Mouse (Mus musculus) testis, adult 2 months (tissue): ENCODE results near the gene Col4a3bp. TPM values are rescaled to one million over a fixed set of nuclear protein-coding genes. Genes with fewer than 3 reads are reported as not detected.
"Not testable (repeated sequence)": the region's sequence is repeated elsewhere in the genome, so short reads cannot be mapped to it uniquely, and the experiment has no call there.

Experiments used
- H3K27ac ChIP-seq: fragments of 200-500 bp; 2 replicates; pipeline ENCODE4 v1.5.1; 2012; ENCODE audit warnings: low read depth, low read length; ENCODE audit not compliant: control insufficient read depth, insufficient read depth
- H3K27me3 ChIP-seq: fragments of 200-500 bp; 2 replicates; pipeline ENCODE4 v1.6.1; 2012; ENCODE audit warnings: mild to moderate bottlenecking, low read length, moderate library complexity; ENCODE audit not compliant: control insufficient read depth, insufficient read depth
- H3K36me3 ChIP-seq: fragments of 200-500 bp; 2 replicates; pipeline ENCODE4 v1.6.1; 2012; ENCODE audit warnings: mild to moderate bottlenecking, low read length; ENCODE audit not compliant: control insufficient read depth, insufficient read depth
- H3K4me1 ChIP-seq: fragments of 200-500 bp; 2 replicates; pipeline ENCODE4 v1.6.1; 2012; ENCODE audit warnings: low read length; ENCODE audit not compliant: control insufficient read depth, insufficient read depth
- H3K4me3 ChIP-seq: fragments of 200-500 bp; 2 replicates; pipeline ENCODE4 v1.5.1; 2012; ENCODE audit warnings: low read depth, mild to moderate bottlenecking, low read length, moderate library complexity, mixed read lengths; ENCODE audit not compliant: control insufficient read depth
- CTCF ChIP-seq: fragments of 200-500 bp; IDR thresholded peaks from 2 replicates; pipeline ENCODE4 v1.5.1; 2012; ENCODE audit warnings: low read depth, mild to moderate bottlenecking, inconsistent platforms, low read length, moderate library complexity; ENCODE audit not compliant: control insufficient read depth, insufficient read depth, insufficient replicate concordance
- POLR2A ChIP-seq: fragments of 200-500 bp; IDR thresholded peaks from 2 replicates; pipeline ENCODE4 v1.6.1; 2012; ENCODE audit warnings: low read depth, mild to moderate bottlenecking, inconsistent platforms, low read length, moderate library complexity; ENCODE audit not compliant: control insufficient read depth
- polyA plus RNA-seq: library from polyadenylated mRNA; depleted of rRNA; stranded (reverse); fragments of >200 nt; gene quantifications from 2 replicates; pipeline ENCODE4 v1.2.3, GENCODE M21; 2012

Col4a3bp gene
- polyA plus RNA-seq, 1 experiment = 59.6 TPM

DNA sequence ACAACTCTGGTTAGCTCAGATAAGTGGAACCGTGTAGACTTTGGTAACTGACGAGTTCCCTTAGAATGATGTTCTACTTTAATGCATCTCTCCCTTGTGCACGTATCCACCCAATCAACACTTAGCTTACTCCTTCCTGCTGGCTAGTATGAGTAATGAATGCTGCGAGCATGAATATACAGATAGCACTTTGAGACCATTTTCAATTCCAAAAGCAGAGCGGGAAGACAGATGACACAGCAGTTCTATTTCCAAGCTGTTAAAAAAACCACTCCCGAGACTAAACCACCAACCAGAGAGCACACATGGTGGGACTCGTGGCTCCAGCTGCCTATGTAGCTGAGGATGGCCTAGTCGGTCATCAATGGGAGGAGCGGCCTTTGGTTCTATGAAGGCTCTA, 110.6 kb downstream of the Col4a3bp start:
- H3K36me3 ChIP-seq = no peaks in the 10 kb centered on the region; the same call in none of the 2 replicates
- H3K4me3 ChIP-seq = no peak overlapping the region
- no peak overlapping the region for H3K27ac ChIP-seq
- H3K4me1 ChIP-seq = no peaks in the 10 kb centered on the region
- no peaks in the 10 kb centered on the region for H3K27me3 ChIP-seq
- TF ChIP-seq POLR2A (no peak), CTCF (no peak)

DNA sequence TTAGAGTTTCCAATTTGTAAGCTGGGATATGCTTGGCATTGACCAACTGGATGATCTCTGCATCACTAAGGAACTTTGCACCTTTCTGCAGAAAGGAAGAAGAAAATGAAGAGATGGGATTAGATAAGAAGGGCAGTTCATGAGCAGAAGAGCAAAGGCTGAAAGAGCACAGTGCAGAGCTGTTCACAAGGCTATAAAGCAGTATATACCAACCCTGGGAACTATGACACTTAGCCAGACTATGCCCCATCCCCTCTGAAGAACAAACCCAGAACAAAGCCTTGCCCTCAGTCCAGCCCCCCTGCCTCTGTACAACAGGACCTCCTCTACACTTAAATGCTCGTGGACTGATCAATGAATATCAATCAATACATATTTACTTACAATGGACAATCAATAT, 114.3 kb downstream of the Col4a3bp start:
- Histone ChIP-seq H3K4me1 (no peaks in the 10 kb centered on the region), H3K4me3 (no peak overlapping the region), H3K27ac (no peak overlapping the region), H3K36me3 (peaks cover 2% of the 10 kb centered on the region), H3K27me3 (no peaks in the 10 kb centered on the region)
- TF ChIP-seq CTCF (no peak), POLR2A (no peak)

DNA sequence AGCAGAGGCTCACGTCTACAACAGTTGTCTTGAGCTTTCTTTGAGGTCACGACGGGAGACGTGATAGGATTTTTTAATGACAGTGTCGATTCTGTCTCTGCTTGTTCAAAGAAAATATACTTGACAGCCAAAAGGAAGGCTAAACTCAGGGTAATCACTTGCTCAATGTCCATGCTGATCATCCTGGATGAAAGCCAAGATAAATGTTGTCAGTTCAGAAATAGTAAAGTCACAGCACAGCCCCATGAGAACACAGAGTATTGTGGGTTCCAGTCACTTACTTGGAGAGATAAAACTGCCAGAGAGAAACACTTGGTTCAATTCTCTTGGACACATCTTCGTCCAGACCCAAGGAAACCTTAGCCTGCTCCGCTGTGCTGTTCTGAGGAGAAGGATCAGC, 116.5 kb downstream of the Col4a3bp start:
- no peak overlapping the region for H3K4me3 ChIP-seq
- H3K36me3 ChIP-seq = peaks cover 6% of the 10 kb centered on the region
- TF ChIP-seq CTCF (no peak), POLR2A (no peak)
- H3K27me3 ChIP-seq = no peaks in the 10 kb centered on the region
- no peaks in the 10 kb centered on the region for H3K4me1 ChIP-seq
- no peak overlapping the region for H3K27ac ChIP-seq

DNA sequence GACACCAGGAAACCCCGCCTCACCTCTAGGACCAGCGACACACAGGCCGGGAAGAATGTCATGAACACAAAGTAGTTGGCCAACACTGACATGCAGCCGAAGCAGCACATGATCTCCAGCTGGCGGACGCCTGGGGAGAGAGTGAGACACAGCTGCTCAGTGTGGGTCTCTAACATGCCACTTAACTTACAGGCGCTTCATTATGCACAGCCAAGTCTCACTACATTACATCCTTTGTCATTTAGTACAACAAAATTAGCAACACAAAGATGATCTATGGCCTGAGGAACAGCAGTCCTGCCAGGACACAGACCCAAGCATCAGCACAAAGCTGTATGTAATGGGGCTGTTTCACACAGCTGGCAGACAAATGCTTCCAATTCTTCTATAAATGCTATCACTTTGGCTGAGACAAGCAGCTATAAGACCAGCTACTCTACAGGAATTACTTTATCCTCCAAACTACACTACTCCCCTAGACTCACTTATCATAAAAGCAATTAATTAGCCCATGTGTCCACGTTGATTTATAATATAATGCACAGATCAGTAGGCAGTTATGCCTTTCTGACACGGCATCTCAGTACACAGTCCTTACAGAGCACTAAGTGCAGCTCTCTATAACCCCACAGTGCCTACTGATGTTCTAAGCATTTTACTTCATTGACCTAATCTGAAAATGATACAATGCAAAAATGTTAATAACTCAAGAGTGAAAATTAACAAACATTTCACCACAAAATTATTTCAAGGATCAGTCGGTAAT, 117.9 kb downstream of the Col4a3bp start:
- H3K4me1 ChIP-seq = no peaks in the 10 kb centered on the region
- no peak overlapping the region for H3K4me3 ChIP-seq
- no peaks in the 10 kb centered on the region for H3K27me3 ChIP-seq
- peaks cover 6% of the 10 kb centered on the region for H3K36me3 ChIP-seq
- TF ChIP-seq POLR2A = no peak
- no peak for TF ChIP-seq CTCF
- no peak overlapping the region for H3K27ac ChIP-seq

DNA sequence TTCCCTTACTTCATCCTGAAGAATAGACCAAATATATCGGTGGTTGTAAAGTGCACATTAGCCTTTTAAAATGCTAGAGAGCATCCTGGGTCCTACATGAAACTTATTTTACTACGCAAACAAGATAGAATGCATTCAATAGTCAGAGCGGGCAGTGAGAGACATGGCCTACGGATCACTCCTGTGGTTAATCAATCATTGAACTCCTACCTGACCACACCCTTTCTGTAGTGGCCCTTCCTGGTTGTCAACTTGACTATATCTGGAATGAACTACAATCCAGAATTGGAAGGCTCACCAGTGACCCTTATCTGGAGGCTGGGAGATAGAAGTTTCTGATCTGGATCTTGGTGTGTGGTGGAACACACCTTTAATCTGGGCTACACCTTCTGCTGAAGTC, 120.7 kb downstream of the Col4a3bp start:
- not testable (repeated sequence) for H3K27ac ChIP-seq, H3K4me3 ChIP-seq, H3K27me3 ChIP-seq, H3K4me1 ChIP-seq, H3K36me3 ChIP-seq

DNA sequence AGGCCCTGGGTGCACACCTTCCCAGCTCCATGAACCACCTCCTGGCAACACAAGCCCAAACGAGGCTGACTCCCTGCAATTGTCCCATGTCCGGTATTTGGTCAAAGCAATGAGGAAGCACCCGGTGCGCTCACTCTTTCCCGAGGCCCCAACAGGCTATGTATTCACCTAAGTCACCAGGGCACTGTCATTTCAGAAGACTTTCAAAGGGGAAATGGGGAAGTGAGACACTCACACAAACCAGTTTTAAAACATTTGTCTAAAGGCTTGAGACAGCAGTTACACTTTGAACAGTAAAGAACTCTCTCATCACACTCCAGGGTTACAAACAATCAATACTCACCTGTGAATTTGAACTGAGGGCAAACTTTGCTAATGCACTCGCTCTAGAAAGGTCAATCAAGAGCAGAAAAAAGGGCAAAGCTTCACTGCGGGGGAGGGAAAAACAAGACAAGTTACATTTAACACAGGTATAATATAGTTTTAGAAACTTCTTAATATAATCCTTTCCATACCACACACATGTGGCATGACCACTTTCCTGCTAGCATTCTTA, 122.1 kb downstream of the Col4a3bp start:
- no peak for TF ChIP-seq POLR2A
- TF ChIP-seq CTCF = no peak
- H3K27me3 ChIP-seq = no peaks in the 10 kb centered on the region
- H3K27ac ChIP-seq = no peak overlapping the region
- peaks cover 4% of the 10 kb centered on the region for H3K36me3 ChIP-seq
- H3K4me1 ChIP-seq = 0 out of 2 replicates have a peak, but pooled peaks cover 2% of the 10 kb centered on the region
- H3K4me3 ChIP-seq = no peak overlapping the region

DNA sequence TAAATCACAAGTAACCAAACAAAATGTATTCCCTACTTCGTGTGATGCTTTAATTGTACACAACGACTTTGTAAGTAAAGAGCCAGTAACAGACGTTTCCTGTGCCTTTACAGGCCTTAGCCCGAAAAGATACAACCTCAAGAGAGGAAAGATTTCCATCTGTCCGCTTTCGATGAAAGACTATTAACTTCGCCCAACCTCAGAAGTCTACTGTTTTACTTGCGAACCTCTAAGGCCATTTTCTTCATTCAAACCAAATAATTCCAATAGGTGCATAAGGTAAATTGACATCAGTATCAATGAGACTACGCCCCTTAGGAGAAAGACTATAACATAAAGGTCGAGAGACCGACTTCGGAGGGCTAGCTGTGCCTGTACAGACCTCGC, 127.6 kb downstream of the Col4a3bp start:
- Histone ChIP-seq H3K27me3 (no peaks in the 10 kb centered on the region), H3K36me3 (no peaks in the 10 kb centered on the region; the same call in 1 of the 2 replicates), H3K4me3 (peak overlapping the region; percentile 95), H3K4me1 (peaks cover 8% of the 10 kb centered on the region), H3K27ac (peak overlapping the region; percentile 88)
- TF ChIP-seq POLR2A = no peak
- no peak for TF ChIP-seq CTCF

DNA sequence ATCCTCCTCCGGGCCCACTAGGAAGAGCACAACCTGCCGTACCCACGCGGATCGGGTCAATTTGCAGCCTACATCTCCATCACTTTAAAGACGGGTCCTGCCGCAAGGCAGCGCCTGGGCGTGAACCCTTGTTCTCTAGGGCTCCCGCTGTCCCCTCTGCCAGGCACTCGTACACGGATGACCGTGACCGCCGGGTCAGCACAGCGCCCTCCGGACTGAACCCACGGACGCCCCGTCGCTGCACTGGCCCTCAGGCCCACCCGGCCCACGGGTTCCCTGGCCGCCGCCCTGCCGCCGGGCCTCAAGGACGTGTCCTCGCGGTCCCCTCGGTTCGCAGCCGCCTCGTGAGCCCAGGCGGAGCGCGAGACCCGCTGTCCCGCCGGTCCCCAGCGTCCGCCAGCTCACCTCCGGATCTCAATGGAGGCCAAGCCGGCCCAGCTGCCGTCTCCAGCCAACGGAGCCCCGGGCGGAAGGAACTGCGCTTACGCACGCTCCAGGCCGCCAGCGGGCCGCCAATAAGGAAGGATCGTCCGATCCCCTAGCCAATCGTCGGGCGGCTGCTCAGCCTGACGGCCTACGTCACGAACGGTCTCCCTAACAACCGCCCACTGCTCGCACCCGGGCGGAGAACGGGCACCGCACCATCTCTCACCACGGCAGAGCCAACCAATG, 128.1 kb downstream of the Col4a3bp start, which contains the start of gene Hmgcr:
Gene Hmgcr, minus strand, starts transcription at position 531 of the 672 bp plus-strand sequence.
- peak; percentile 78 for TF ChIP-seq POLR2A
- no peak for TF ChIP-seq CTCF
- Histone ChIP-seq H3K27me3 (no peaks in the 10 kb centered on the region), H3K4me3 (peak within 1 kb of the TSS; percentile 95), H3K36me3 (no peaks in the 10 kb centered on the region; the same call in 1 of the 2 replicates), H3K4me1 (peaks cover 8% of the 10 kb centered on the region), H3K27ac (peak within 1 kb of the TSS; percentile 88)
